Mouse (Mus musculus) gastrocnemius, adult 18-20 months (tissue): ENCODE measurements around the gene Fpgs. TPM values are rescaled to one million over a fixed set of nuclear protein-coding genes. Genes with fewer than 3 reads are reported as not detected.

Experiments used
- DNase-seq: peaks from one replicate; pipeline ENCODE4 v3.0.0; 2021; ENCODE audit warnings: low spot score
- long read RNA-seq, 2 experiments: library from polyadenylated mRNA; stranded (forward); transcript quantifications; one replicate each; pipeline ENCODE4 v2.0.0; 2021
- total RNA-seq, 2 experiments: library from RNA; stranded (reverse); gene quantifications; 2 replicates each; pipeline ENCODE4 v1.2.3; 2021

Gene Fpgs
- total RNA-seq: 1 to 10 TPM; 4.8 to 5.4 TPM
- long read RNA-seq, experiment 1, transcript Fpgs-201 (15 exons, 2,273 nt): major isoform, 9 of 15 reads
- long read RNA-seq, experiment 1, partial matches to known transcripts: 1 of 15 reads
- long read RNA-seq, experiment 1, other reads (novel, unspliced or antisense): 5 of 15 reads
- long read RNA-seq, experiment 2, transcript Fpgs-201 (15 exons, 2,273 nt): major isoform, 5 of 5 reads
- long read RNA-seq, experiment 2, partial matches to known transcripts: 0 of 5 reads
- long read RNA-seq, experiment 2, other reads (novel, unspliced or antisense): 0 of 5 reads

DNA sequence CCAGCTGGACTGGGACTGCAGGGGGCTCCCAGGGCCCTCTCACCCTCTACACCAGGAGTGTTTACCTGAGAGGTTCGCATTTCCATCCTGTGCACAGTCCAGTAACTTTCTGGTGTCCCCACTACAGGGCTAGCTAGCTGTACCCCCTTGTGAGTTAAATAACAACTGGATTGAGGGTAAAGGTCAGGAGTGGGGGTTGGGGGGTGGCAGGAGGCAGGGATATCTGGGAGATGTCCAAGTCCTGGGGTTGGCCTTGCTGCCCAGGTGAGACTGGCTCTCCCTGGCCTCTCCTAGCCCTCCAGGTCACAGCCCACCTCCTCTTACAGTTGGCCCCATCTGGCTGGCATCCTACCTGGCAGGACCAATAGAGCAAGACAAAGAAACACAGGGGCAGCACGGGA, at the start of gene Fpgs:
Gene Fpgs (minus strand): TSS at position 125 of the 401 bp plus-strand sequence.
- no peak for DNase-seq

DNA sequence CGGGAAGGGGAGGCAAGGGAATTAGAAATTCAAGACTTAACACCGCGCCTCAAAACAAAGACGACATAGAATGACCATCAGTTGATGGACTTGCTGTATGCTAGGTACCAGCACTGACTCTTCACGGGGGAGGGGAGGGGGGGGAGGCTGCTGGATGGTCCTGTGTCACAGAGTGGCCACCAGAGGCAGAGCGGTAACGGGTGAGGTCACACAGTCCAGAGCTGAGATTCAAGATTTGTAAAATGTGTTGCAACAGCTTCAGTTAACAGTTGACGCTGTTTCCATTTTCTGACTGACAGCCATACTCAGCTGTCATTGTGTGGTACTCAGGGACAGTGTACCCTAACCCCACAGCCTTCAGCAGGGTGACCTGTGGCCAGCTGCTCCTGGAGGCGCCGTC, 48.2 kb upstream of the Fpgs start:
- no peak for DNase-seq

DNA sequence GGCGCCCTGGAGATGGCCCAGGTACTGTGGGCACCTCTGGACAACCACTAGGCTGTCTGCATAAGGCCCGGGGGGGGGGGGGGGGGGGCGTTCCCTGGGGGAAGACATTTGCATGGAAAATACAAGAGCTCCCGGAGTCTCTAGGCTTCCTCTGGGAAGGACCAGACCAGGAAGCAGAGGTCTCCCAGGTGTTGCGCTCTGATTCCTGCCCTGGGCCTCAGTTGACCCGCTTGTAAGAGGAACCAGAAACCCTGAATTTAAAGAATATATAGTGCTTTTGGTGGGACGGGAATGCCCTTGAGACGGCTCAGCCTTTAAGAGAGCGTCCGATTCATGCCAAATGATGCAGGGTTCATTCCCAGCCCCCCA, 47.7 kb upstream of the Fpgs start:
- DNase-seq: no peak

DNA sequence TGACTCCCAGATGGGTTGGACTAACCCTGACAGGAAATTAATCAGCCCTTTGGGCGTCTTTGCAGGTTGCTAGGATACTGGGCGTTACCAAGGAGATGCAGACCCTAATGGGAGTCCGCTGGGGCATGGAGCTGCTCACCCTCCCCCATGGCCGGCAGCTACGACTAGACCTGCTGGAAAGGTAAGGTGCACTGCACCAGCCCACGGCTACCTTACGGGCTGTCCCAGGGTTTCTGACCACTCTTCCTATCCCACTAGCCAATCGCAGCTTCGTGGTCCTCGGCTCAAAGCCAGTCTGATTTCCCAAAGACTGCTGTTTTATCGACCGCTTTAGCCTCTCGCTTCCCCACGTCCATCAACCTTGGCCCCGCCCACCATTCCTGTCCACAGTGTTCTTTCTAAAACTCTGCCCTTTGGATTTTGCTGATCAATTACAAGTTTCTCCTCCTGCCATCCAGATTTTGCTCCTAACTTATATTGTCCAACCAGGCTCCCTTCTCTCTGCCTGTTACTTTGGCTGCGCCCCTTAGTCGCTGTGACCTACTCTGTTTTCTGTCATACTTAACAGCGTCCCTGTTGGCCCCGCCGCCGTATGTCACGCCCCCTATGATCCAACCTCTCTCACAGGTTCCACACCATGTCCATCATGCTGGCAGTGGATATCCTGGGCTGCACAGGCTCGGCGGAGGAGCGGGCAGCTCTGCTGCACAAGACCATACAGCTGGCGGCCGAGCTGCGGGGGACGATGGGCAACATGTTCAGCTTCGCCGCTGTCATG, 47.1 kb upstream of the Fpgs start:
- DNase-seq: no peak

DNA sequence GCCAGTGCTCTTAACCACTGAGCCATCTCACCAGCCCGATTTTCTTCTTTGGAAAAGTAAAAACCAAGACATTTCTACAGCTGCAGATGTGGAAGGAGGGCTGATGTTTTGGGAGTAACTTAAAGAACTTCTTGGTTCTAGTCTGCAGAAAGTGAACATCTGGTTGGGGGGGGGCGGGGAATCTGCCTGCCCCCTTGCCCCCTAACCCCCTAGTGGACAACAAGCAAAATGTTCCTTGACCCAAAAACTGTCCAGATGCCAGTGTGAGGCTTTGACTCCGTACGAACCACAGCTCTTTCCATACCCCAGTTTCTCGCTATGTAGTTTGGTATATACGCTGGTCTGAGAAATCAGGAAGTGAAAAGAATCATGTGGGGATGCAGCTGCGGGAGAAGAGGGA, 46.3 kb upstream of the Fpgs start:
- DNase-seq: no peak

DNA sequence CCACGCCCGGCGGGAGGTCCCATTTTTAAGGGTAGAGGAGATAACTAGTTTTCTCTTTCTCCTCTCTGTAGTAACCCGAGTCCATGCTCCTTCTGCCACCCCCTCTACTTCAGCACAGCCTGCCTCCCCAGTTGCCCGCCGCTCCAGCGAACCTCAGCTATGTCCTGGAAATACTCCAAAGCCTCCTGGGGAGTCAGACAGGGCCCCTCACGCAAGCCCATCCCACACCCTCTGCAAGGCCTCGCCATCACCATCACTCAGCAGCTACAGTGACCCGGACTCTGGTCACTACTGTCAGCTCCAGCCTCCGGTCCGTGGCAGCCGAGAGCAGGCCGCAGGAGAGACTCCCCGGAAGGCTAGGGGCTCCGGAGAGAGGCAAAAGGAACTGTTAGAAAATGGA, 45.1 kb upstream of the Fpgs start:
- no peak for DNase-seq

DNA sequence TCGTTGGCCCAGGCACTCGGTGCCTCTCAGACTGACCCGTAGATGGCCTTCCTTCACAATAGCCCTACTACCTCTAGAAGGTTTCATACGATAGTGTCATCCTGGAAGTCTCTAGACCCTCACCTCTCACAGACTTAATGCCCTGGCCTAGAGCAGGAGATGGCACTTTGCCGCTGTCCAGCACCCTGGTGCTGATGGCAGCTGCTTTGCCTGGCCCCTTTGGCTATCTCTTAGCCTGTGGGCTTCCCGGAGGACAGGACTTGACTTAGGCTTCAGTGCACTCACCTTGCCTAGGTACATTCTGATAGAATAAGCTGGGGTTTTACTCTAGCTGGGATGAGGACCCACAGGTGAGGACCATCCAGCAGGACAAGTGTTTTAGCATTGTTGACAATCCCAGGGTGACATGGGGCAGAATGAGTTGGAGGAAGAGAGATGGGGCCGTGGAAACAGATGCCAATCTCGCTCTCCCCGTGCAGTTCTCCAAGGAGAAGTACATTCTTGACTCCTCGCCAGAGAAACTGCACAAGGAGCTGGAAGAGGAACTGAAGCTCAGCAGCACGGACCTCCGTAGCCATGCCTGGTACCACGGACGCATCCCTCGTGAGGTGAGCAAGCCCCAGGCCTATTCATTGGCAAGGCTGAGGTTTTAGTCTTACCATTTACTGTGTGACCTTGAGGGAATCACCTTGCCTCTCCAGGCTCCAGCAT, 40.5 kb upstream of the Fpgs start:
- no peak for DNase-seq

DNA sequence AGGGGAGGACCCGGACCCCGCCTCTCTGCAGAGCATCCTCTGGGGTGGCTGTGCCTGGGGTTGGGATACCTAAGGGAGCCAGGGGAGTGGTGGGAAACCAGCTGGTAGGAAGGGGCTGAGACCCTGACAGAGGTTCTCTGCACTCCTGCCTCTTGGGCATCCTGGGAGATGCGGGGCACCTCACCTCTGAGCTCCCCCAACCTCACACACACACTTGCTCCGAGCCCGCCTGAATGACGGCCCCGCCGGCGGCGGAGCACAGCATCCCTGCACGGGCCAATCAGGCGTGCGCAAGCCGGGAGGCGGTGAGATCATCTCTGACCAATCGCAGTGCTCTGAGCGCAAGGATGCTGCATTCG, 38.2 kb upstream of the Fpgs start:
- no peak for DNase-seq

DNA sequence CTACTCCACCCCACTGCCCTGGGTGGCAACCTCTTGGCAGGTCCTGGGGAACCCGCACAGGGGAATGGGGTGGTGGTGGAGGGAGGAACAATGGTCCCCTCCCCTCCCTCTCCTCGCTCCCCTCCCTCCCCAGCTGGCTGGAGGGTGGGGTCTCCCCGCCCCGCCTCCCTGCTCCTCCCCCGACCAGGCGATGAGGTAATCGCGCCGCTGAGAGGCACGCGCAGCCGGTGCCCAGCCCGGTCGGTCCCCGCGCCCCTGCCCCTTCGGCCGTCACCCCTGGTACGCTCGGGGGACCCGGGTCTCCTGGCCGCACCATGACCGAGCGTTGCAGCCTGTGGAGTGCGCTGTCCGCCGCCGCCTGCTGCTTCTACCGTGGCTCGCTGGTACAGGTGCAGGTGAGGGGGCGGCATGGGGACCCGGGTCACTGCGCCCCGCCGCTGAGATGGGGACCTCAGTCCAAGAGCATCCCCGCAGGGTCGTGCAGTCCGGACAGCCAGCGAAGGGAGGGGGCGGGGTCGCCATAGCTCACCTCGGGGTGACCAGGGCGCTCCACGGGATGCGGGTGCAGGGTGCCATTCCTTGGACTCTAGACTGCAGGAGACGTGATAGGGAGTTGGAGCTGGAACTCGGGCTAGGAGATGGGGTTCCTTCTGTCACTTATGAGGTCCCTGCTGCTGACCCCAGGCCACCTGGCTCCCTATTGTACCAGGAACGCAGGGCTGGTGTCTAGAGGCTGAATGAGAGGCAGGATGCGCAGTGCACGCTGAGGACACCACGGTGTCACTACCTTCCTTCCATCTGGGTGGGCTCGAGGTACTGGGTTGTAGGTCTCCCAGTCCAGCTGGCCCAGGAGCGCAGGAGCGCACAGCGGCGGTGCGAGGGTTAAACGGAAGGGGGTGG, 37.6 kb upstream of the Fpgs start:
- DNase-seq: no peak

DNA sequence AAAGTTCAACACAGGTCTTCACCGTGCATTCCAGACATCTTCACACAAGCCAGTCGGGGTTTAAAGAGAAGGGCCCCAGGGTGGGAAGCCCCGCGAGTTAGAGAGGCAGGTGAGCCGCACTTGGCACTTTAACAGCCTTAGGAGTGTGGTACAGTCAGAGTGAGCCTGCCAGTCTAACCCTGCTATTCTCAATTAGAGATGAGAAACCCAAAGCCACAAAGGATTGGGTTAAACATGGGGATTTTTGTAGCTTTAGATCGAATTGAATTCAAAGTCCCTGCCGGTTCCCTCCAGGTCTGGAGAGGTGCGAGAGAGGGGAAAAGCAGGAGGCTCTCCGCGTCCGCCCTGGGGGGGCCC, 36.9 kb upstream of the Fpgs start, which contains the start of gene 6330409D20Rik:
Gene 6330409D20Rik (minus strand): TSS at position 101 of the 357 bp plus-strand sequence.
- DNase-seq: no peak

DNA sequence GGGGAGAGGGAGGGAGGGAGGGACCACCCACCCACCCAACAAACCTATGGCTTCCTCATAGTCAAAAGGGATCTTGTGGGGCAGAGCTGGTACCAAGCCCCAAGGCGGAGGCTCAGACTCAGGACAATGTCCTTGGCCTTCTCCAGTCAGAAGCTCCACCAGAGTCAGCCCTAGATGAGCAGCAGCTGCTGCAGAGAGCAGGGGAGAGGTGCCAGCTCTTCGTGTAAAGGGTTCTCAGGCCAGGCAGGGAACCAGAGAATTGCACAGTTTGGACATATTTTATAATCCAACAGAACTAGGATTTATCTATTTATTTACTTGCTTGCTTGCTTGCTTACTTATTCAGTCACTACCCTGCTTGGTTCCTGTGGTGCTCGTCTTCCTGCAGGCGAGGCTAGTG, 35.4 kb upstream of the Fpgs start:
- no peak for DNase-seq

DNA sequence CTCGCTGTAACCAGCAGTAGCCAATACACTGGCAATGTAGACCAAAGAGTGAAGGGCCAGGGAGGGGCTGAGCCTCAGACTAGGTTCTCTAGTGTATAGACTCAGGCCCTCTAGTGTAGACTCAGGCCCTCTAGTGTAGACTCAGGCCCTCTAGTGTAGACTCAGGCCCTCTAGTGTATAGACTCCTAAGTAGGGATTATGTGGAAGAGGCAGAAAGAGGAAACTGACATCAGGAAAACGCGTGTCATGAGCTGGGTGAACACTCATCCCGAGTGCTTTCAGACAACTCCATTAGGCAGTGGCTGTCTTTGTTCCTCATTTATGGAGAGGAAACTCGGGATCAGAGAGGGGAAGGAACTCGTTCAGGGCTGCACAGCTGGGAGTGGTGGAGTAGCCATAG, 33.1 kb upstream of the Fpgs start:
- no peak for DNase-seq

DNA sequence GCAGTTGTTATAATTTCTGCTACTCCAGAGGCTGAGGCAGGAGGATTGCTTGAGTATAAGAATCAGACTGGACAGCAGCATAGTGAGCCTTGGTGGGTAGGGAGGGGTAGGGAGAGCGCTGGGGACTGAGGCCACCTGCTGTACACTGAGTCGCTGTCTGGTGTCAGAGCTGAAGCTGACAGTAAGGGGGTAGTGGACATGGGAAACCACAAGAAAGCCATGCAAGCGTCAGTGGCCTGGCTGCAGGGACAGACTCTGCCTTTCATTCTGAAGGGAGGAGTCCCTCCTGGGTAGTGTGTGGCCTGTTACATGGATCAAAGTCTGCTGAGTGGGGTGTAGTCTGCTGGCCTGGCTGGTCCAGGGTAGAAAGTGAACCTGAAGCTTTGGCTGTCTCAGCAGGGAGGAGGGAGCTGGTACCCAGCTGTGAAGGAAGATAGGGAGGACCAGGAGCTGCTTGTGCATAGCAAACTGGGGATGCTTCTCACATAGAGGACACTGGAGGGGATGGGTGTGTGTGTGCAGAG, 32.4 kb upstream of the Fpgs start:
- no peak for DNase-seq

DNA sequence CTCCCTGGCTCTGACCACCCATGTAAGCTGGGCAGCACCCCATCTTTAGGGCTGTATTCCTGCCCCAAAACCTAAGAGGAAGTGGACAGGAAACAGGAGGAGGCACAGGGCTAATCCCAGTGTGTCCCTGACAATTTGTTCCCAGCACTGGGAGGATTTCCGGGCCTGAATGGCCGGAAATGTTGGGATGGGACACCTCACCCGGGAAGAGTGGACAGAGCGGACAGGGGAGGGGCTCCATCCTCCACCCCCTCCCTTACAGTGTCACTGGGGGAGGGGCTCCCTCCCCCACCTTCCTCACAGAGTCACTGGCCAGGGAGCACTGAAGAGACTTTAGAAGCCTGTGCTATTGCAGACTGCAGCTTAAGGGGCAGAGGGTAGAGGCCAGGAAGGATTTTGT, 31.0 kb upstream of the Fpgs start:
- peak; percentile 39 for DNase-seq

DNA sequence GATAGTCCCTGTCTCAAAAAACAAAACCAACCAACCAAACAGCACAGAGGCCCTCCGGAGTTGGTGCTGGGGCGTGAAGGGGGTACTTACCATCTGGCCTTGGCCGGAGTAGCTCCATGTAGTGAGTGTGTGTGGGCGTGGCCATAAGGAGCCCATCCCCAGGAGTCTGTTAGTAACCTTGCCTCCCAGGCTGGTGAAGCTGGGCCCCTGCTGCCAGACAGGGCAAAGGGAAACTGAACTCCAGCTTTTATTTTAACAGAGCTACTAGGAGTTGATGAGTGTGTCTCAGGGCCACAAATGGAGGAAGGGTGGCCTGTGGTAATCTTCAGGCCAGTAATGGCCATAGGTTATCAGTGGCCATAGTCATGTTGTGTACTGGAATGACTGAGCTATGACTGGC, 30.5 kb upstream of the Fpgs start:
- no peak for DNase-seq

DNA sequence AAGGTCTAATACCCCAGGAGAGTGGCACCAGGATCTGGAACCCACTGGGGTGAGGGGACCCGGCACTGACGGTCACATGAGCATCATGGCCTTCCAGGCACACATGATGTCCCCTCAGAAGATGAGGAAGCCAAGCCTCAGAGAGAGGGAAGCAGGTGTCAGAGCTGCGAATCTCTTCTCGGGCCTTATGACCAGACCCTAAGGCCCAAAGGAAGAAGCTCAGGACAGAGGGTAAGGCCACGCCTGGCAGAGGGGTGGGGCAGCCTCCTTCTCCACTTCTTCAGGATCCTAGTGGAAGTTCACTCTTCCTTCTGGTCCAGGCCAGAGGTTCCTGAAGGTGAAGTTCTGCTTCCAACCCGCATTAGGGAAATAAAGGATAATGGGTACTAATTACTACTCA, 28.8 kb upstream of the Fpgs start:
- DNase-seq: no peak

DNA sequence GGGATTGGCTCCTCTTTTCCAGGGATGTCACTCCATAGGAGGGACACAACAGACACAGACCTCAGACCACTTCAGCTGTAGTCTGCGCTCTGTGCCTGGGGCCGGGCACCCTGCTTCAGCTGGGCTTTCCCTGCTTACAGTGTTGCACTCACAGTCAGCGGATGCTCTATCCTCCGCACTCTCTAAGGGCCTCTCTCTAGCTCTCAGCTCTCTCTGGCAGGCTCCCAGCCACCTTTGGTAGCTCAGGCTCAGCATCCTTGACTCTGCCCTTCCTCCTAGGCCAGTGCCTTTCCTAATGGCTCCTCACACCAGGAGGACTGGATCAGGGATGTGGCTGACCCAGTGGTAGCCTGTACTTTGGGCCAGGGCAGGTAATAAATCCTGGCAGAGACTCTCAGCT, 28.0 kb upstream of the Fpgs start:
- no peak for DNase-seq

DNA sequence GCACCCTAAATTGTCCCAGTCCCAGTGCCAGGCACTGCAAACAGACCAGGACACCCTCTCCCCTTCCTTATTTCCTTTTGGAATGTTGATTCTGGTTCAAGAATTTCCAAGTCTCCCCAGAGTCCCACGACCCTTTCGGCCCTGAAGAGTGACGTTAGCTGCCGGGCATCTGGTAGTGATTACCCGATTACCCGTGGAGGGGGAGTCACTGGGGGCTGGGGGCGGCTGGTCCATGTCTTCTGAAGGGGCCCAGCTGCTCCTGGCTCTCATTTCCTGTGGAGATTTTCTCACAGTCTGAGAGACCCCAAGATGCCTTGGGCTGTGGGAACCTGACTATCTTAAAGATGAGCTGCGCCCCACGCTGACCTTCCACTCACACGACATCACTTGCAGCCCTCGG, 26.9 kb upstream of the Fpgs start:
- no peak for DNase-seq

DNA sequence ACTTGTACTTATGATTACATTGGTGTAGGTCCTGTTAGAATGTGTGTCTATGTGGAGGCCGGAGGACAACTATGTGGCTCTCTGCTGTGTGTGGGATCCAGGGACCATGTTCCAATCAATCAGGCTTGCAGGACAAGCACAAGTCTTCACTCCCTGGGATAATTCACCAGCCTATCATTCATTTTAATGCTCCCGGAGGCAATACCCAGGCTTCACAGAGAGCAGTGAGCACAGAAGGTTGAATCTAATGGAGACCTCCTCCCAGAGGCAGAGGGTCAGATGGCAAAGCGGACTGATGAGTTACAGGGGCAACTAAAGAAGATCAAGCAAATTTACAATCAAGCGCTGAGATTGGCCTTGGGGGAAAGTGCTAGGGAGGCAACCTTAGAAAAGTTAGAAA, 25.6 kb upstream of the Fpgs start:
- DNase-seq: no peak

DNA sequence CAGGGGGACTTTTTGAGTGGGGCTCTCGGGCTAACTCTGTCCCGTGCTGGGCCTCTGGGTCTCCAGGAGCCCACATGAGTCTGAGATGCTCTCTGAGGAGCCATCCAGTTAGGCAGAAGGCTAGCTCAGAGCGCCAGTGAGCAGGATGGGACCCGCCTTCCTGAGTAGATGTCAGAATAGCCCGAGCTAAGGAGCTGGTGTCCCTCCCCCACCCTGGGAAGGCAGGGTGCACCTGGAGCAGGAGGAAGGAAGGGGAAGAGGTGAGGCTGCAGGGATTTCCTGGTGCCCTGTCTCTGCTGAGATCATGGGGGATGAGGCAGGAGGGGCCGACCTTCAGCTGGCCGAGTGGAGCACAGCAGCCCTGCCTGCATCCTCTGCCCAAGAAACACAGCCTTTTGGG, 24.5 kb upstream of the Fpgs start:
- peak; percentile 37 for DNase-seq

DNA sequence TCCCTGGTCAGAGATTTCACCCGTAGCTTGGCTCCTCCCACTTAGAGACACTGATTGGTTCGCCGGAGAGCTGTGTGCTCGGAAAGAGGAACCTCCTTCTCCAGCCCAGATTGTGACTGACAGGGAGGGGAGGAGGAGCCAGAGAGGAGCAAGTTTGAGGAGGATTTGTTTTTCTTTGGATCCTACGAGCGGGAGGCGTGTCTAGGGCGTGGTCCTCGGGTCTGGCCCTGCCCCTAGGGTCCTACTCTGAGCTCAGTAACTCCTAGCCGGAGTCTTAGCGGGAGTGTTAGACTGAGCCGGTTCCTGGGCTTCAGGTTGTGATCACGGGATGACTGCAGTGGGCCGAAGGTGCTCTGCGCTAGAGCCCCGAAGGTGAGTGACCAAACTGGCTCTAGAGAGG, 23.5 kb upstream of the Fpgs start:
- DNase-seq: peak; percentile 96
